Mouse (Mus musculus): ENCODE measurements at regions not wholly inside any gene's neighbourhood (a gene's known extent, or its start where the extent isn't known, plus 50 kb on each side); places are given as distances from the start of the nearest gene placed in this dataset.

GRCm38 (mm10) chr12:54309874-54310273 is 106.2 kb upstream of the Egln3 start:
- TF ChIP-seq CTCF (IDR thresholded peaks at IDR 0.05; ENCODE audit: low read depth) (no peak), EP300 (IDR thresholded peaks at IDR 0.05; ENCODE audit: low read depth) (no peak)
